Mouse (Mus musculus) lung, embryonic 16.5 days (tissue): ENCODE data around the gene Plekhs1. TPM values are rescaled to one million over a fixed set of nuclear protein-coding genes. Genes with fewer than 3 reads are reported as not detected.
"Not testable (repeated sequence)": the region's sequence is repeated elsewhere in the genome, so short reads cannot be mapped to it uniquely, and the experiment has no call there.

Experiments used
- ATAC-seq: fragments of 200-750 bp; cut with Nextera tagmentation; 2 replicates; pipeline ENCODE4 v1.8.0; 2017; ENCODE audit warnings: low read depth, mild to moderate bottlenecking, moderate library complexity
- H3K27ac ChIP-seq: fragments of 300-500 bp; sonication (generic); 2 replicates; pipeline ENCODE4 v1.5.1; 2014; ENCODE audit warnings: mild to moderate bottlenecking, control low read depth, low read length
- H3K27me3 ChIP-seq: fragments of 300-500 bp; sonication (generic); 2 replicates; pipeline ENCODE4 v1.6.1; 2014; ENCODE audit warnings: low read depth, low read length, mixed read lengths; ENCODE audit not compliant: control insufficient read depth, insufficient read depth
- H3K36me3 ChIP-seq: fragments of 300-500 bp; sonication (generic); 2 replicates; pipeline ENCODE4 v1.6.1; 2014; ENCODE audit warnings: low read length; ENCODE audit not compliant: control insufficient read depth, insufficient read depth
- H3K4me1 ChIP-seq: fragments of 300-500 bp; sonication (generic); replicated peaks from 2 replicates; pipeline ENCODE4 v1.6.1; 2014; ENCODE audit warnings: low read length, mixed read lengths; ENCODE audit not compliant: control insufficient read depth, insufficient read depth
- H3K4me2 ChIP-seq: fragments of 300-500 bp; sonication (generic); 2 replicates; pipeline ENCODE4 v1.6.1; 2014; ENCODE audit warnings: low read depth, low read length, control low read depth
- H3K4me3 ChIP-seq: fragments of 300-500 bp; sonication (generic); 2 replicates; pipeline ENCODE4 v1.5.1; 2014; ENCODE audit warnings: mild to moderate bottlenecking, low read length, control low read depth
- H3K9ac ChIP-seq: fragments of 300-500 bp; sonication (generic); 2 replicates; pipeline ENCODE4 v1.6.1; 2014; ENCODE audit warnings: low read length, control low read depth
- H3K9me3 ChIP-seq: fragments of 300-500 bp; sonication (generic); 2 replicates; pipeline ENCODE4 v1.6.1; 2016; ENCODE audit warnings: low read length; ENCODE audit not compliant: control insufficient read depth
- WGBS: fragments of 180-500 bp; shearing (Covaris S2); extraction: QIAGEN DNeasy Blood & Tissue Kit; methylation state at CpG from one replicate; pipeline ENCODE4 v1.1.7; 2014; 5-methylcytosine and 5-hydroxymethylcytosine counted together
- polyA plus RNA-seq: library from polyadenylated mRNA; unstranded; fragments of >200 nt; fragmentation: Nextera tagmentation; extraction: Ambion mirVana; gene quantifications from 2 replicates; pipeline ENCODE4 v1.2.1, GENCODE M21; 2015

Gene Plekhs1
- polyA plus RNA-seq, 1 experiment from 2014 or later, result 0.41 TPM

GRCm38 (mm10) chr19:56519408-56519807 lies 58.0 kb downstream of the Plekhs1 start:
- H3K9me3 ChIP-seq, H3K27ac ChIP-seq, H3K4me2 ChIP-seq, H3K36me3 ChIP-seq, H3K27me3 ChIP-seq, H3K9ac ChIP-seq, H3K4me1 ChIP-seq, H3K4me3 ChIP-seq, ATAC-seq: not testable (repeated sequence)
- WGBS, result no CpG with 5 or more reads among the region's 7 CpGs

- not testable (repeated sequence) for H3K4me2 ChIP-seq, H3K27me3 ChIP-seq, H3K36me3 ChIP-seq, H3K27ac ChIP-seq, H3K4me3 ChIP-seq, H3K9ac ChIP-seq, ATAC-seq, H3K9me3 ChIP-seq, H3K4me1 ChIP-seq
- no CpG with 5 or more reads among the region's 11 CpGs for WGBS
These were observed 69.1 kb downstream of the Plekhs1 start for GRCm38 (mm10) chr19:56530529-56530928.

GRCm38 (mm10) chr19:56531251-56531650 lies 69.8 kb downstream of the Plekhs1 start:
- H3K9me3 ChIP-seq, result no peaks in the 10 kb centered on the region
- peaks cover 5% of the 10 kb centered on the region; the same call in 1 of the 2 replicates for H3K4me1 ChIP-seq
- 76% methylated on average over 12 of the region's 12 CpGs for WGBS
- no peak overlapping the region for H3K4me2 ChIP-seq
- H3K4me3 ChIP-seq, result no peak overlapping the region
- no peaks in the 10 kb centered on the region for H3K27me3 ChIP-seq
- H3K27ac ChIP-seq, result no peak overlapping the region
- H3K36me3 ChIP-seq, result 0 out of 2 replicates have a peak, but pooled peaks cover 3% of the 10 kb centered on the region
- ATAC-seq, result no peak
- H3K9ac ChIP-seq, result no peak overlapping the region

GRCm38 (mm10) chr19:56533291-56534071 lies 72.0 kb downstream of the Plekhs1 start:
- ATAC-seq, result peak; percentile 79
- Histone ChIP-seq H3K9ac (no peak overlapping the region), H3K4me2 (no peak overlapping the region), H3K27ac (peak overlapping the region; percentile 45), H3K36me3 (peaks cover 5% of the 10 kb centered on the region; the same call in 1 of the 2 replicates), H3K4me1 (peaks cover 5% of the 10 kb centered on the region; the same call in 1 of the 2 replicates), H3K4me3 (no peak overlapping the region), H3K9me3 (no peaks in the 10 kb centered on the region), H3K27me3 (no peaks in the 10 kb centered on the region)
- 58% methylated on average over 14 of the region's 14 CpGs for WGBS

GRCm38 (mm10) chr19:56534337-56534736 lies 72.9 kb downstream of the Plekhs1 start:
- no peak for ATAC-seq
- WGBS, result 84% methylated on average over 3 of the region's 3 CpGs
- Histone ChIP-seq H3K4me1 (peaks cover 5% of the 10 kb centered on the region; the same call in 1 of the 2 replicates), H3K27ac (no peak overlapping the region), H3K36me3 (peaks cover 8% of the 10 kb centered on the region; the same call in 1 of the 2 replicates), H3K4me2 (no peak overlapping the region), H3K4me3 (no peak overlapping the region), H3K9me3 (no peaks in the 10 kb centered on the region), H3K9ac (no peak overlapping the region), H3K27me3 (no peaks in the 10 kb centered on the region)

- Histone ChIP-seq H3K4me3 (no peak overlapping the region), H3K27ac (peak overlapping the region; percentile 88), H3K4me1 (peaks cover 5% of the 10 kb centered on the region; the same call in 1 of the 2 replicates), H3K9me3 (no peaks in the 10 kb centered on the region), H3K9ac (0 out of 2 replicates have a peak overlapping the region, but pooled peaks have one; percentile 5), H3K4me2 (no peak overlapping the region), H3K36me3 (peaks cover 8% of the 10 kb centered on the region; the same call in 1 of the 2 replicates), H3K27me3 (no peaks in the 10 kb centered on the region)
- ATAC-seq, result peak; percentile 77
- WGBS, result 45% methylated on average over 9 of the region's 9 CpGs
These were observed 73.6 kb downstream of the Plekhs1 start for GRCm38 (mm10) chr19:56535064-56535463.

GRCm38 (mm10) chr19:56535765-56536164 lies 74.3 kb downstream of the Plekhs1 start:
- Histone ChIP-seq H3K4me2 (no peak overlapping the region), H3K36me3 (peaks cover 8% of the 10 kb centered on the region; the same call in 1 of the 2 replicates), H3K9me3 (no peaks in the 10 kb centered on the region), H3K27ac (peak overlapping the region; percentile 56), H3K27me3 (no peaks in the 10 kb centered on the region), H3K4me3 (no peak overlapping the region), H3K9ac (no peak overlapping the region), H3K4me1 (peaks cover 5% of the 10 kb centered on the region; the same call in 1 of the 2 replicates)
- no peak for ATAC-seq
- WGBS, result 76% methylated on average over 9 of the region's 9 CpGs

Other genes with a start within 250 kb of the Plekhs1 start
- 2.6 and 4.1 TPM in 2 replicates for gene Habp2, start 174.5 kb upstream of the Plekhs1 start, polyA plus RNA-seq
- gene Nrap, start 71.6 kb upstream of the Plekhs1 start, polyA plus RNA-seq, result 1.1 TPM in 2 replicates
- 34.3 and 35.0 TPM in 2 replicates for gene Casp7, start 64.5 kb upstream of the Plekhs1 start, polyA plus RNA-seq
- gene Dclre1a, start 86.6 kb downstream of the Plekhs1 start, polyA plus RNA-seq, result 17.7 and 22.3 TPM in 2 replicates
- 18.4 and 19.8 TPM in 2 replicates for gene Nhlrc2, start 86.6 kb downstream of the Plekhs1 start, polyA plus RNA-seq